In genomic region chr2:121370921-121371320, GRCm38 (mm10) we compare ENCODE assay signal across 28 mouse cellular contexts. TPM values are rescaled to one million over a fixed set of nuclear protein-coding genes. Genes with fewer than 3 reads are reported as not detected.
"Had no signal": no experiment of that assay in that cellular context is flagged by ENCODE, and none has a peak within 500 bp of the region (broad histone marks: within the 10 kb centered on the region; RNA-seq: fewer than 3 reads in every experiment).

No protein-coding gene starts in this region.

- DNase-seq: cerebellum, adult 2 months; cerebellum, adult 8-10 months; cerebellum, adult 9-10 months; cerebellum, adult 9-11 months; cerebellum, postnatal 10 days; cerebellum, postnatal 14 days; cerebellum, postnatal 25 days; cerebellum, postnatal 36 days; embryo, embryonic 11 days; forebrain, postnatal 0 days; gastrocnemius, adult 2 months; gastrocnemius, postnatal 10 days; gastrocnemius, postnatal 14 days; gastrocnemius, postnatal 25 days; gastrocnemius, postnatal 36 days; heart, adult 11 months; heart, adult 18-20 months; heart, adult 2 months had no signal

RNA-seq across cellular contexts. Expression of gene Ckmt1, which starts 13.4 kb away (rescaled TPM):
- polyA plus RNA-seq: erythroblast, embryonic 14.5 days had no signal

RNA-seq across cellular contexts. Expression of gene Strc, which starts 16.0 kb away (rescaled TPM):
- polyA plus RNA-seq: embryonic facial prominence, embryonic 10.5 days; embryonic facial prominence, embryonic 11.5 days; embryonic facial prominence, embryonic 13.5 days; erythroblast, embryonic 14.5 days; forebrain, embryonic 10.5 days; forebrain, embryonic 11.5 days; forebrain, embryonic 12.5 days; forebrain, embryonic 13.5 days; forebrain, embryonic 15.5 days; forebrain, embryonic 16.5 days; forebrain, postnatal 0 days had no signal

RNA-seq across cellular contexts. Expression of gene Catsper2, which starts 42.7 kb away (rescaled TPM):
- polyA plus RNA-seq: erythroblast, embryonic 14.5 days had no signal
